Mouse (Mus musculus) testis, adult 2 months (tissue): ENCODE data around the gene Atp13a2. TPM values are rescaled to one million over a fixed set of nuclear protein-coding genes. Genes with fewer than 3 reads are reported as not detected.

Experiments used
- H3K27ac ChIP-seq: fragments of 200-500 bp; 2 replicates; pipeline ENCODE4 v1.5.1; 2012; ENCODE audit warnings: low read depth, low read length; ENCODE audit not compliant: control insufficient read depth, insufficient read depth
- H3K27me3 ChIP-seq: fragments of 200-500 bp; 2 replicates; pipeline ENCODE4 v1.6.1; 2012; ENCODE audit warnings: mild to moderate bottlenecking, low read length, moderate library complexity; ENCODE audit not compliant: control insufficient read depth, insufficient read depth
- H3K36me3 ChIP-seq: fragments of 200-500 bp; 2 replicates; pipeline ENCODE4 v1.6.1; 2012; ENCODE audit warnings: mild to moderate bottlenecking, low read length; ENCODE audit not compliant: control insufficient read depth, insufficient read depth
- H3K4me1 ChIP-seq: fragments of 200-500 bp; 2 replicates; pipeline ENCODE4 v1.6.1; 2012; ENCODE audit warnings: low read length; ENCODE audit not compliant: control insufficient read depth, insufficient read depth
- H3K4me3 ChIP-seq: fragments of 200-500 bp; 2 replicates; pipeline ENCODE4 v1.5.1; 2012; ENCODE audit warnings: low read depth, mild to moderate bottlenecking, low read length, moderate library complexity, mixed read lengths; ENCODE audit not compliant: control insufficient read depth
- CTCF ChIP-seq: fragments of 200-500 bp; IDR thresholded peaks from 2 replicates; pipeline ENCODE4 v1.5.1; 2012; ENCODE audit warnings: low read depth, mild to moderate bottlenecking, inconsistent platforms, low read length, moderate library complexity; ENCODE audit not compliant: control insufficient read depth, insufficient read depth, insufficient replicate concordance
- POLR2A ChIP-seq: fragments of 200-500 bp; IDR thresholded peaks from 2 replicates; pipeline ENCODE4 v1.6.1; 2012; ENCODE audit warnings: low read depth, mild to moderate bottlenecking, inconsistent platforms, low read length, moderate library complexity; ENCODE audit not compliant: control insufficient read depth
- polyA plus RNA-seq: library from polyadenylated mRNA; depleted of rRNA; stranded (reverse); fragments of >200 nt; gene quantifications from 2 replicates; pipeline ENCODE4 v1.2.3, GENCODE M21; 2012; rRNA removed

Atp13a2 gene
- polyA plus RNA-seq, 1 experiment = 41.6 TPM

- Histone ChIP-seq H3K27me3 (no peaks in the 10 kb centered on the region), H3K36me3 (no peaks in the 10 kb centered on the region), H3K4me1 (peaks cover 13% of the 10 kb centered on the region), H3K27ac (no peak overlapping the region), H3K4me3 (no peak overlapping the region)
- TF ChIP-seq CTCF = peak; percentile 57; the same call in 1 of the 2 replicates
- TF ChIP-seq POLR2A = no peak
Observed at GRCm38 (mm10) chr4:141044816-141045215, 58.1 kb downstream of the Atp13a2 start.

- H3K4me1 ChIP-seq = peaks cover 3% of the 10 kb centered on the region
- no peaks in the 10 kb centered on the region for H3K27me3 ChIP-seq
- no peak for TF ChIP-seq CTCF
- no peak for TF ChIP-seq POLR2A
- no peak overlapping the region for H3K27ac ChIP-seq
- no peaks in the 10 kb centered on the region for H3K36me3 ChIP-seq
- peak overlapping the region; percentile 64 for H3K4me3 ChIP-seq
Observed at GRCm38 (mm10) chr4:141048810-141049475, 62.3 kb downstream of the Atp13a2 start.

GRCm38 (mm10) chr4:141049476-141049835 is 62.8 kb downstream of the Atp13a2 start:
- H3K27ac ChIP-seq = no peak overlapping the region
- peaks cover 3% of the 10 kb centered on the region for H3K4me1 ChIP-seq
- no peaks in the 10 kb centered on the region for H3K36me3 ChIP-seq
- peak overlapping the region; percentile 64 for H3K4me3 ChIP-seq
- TF ChIP-seq CTCF = no peak
- no peak for TF ChIP-seq POLR2A
- H3K27me3 ChIP-seq = no peaks in the 10 kb centered on the region

GRCm38 (mm10) chr4:141052442-141052841 is 65.8 kb downstream of the Atp13a2 start:
- Histone ChIP-seq H3K4me3 (no peak overlapping the region), H3K36me3 (no peaks in the 10 kb centered on the region), H3K4me1 (peaks cover 3% of the 10 kb centered on the region), H3K27me3 (no peaks in the 10 kb centered on the region), H3K27ac (no peak overlapping the region)
- TF ChIP-seq CTCF (no peak), POLR2A (no peak)

GRCm38 (mm10) chr4:141053138-141053537 is 66.5 kb downstream of the Atp13a2 start:
- H3K4me3 ChIP-seq = no peak overlapping the region
- H3K4me1 ChIP-seq = peaks cover 3% of the 10 kb centered on the region
- TF ChIP-seq CTCF (no peak), POLR2A (no peak)
- no peaks in the 10 kb centered on the region for H3K27me3 ChIP-seq
- no peak overlapping the region for H3K27ac ChIP-seq
- no peaks in the 10 kb centered on the region for H3K36me3 ChIP-seq

GRCm38 (mm10) chr4:141053568-141054161 is 67.0 kb downstream of the Atp13a2 start:
- no peak overlapping the region for H3K27ac ChIP-seq
- H3K27me3 ChIP-seq = no peaks in the 10 kb centered on the region
- peaks cover 3% of the 10 kb centered on the region for H3K4me1 ChIP-seq
- no peak for TF ChIP-seq CTCF
- no peak for TF ChIP-seq POLR2A
- H3K36me3 ChIP-seq = no peaks in the 10 kb centered on the region
- H3K4me3 ChIP-seq = no peak overlapping the region

Other genes starting within 250 kb of the Atp13a2 start
- gene Padi6, start 244.2 kb upstream of the Atp13a2 start, polyA plus RNA-seq = 11.0 and 11.8 TPM in 2 replicates
- 0.61 and 0.87 TPM in 2 replicates for gene Padi4, start 212.6 kb upstream of the Atp13a2 start, polyA plus RNA-seq
- 1.7 TPM in 2 replicates for gene Padi3, start 176.2 kb upstream of the Atp13a2 start, polyA plus RNA-seq
- gene Padi1, start 141.1 kb upstream of the Atp13a2 start, polyA plus RNA-seq = 0.47 and 0.58 TPM in 2 replicates
- 1.8 and 1.9 TPM in 2 replicates for gene Padi2, start 80.5 kb upstream of the Atp13a2 start, polyA plus RNA-seq
- 97.1 and 102 TPM in 2 replicates for gene Sdhb, start 25.7 kb upstream of the Atp13a2 start, polyA plus RNA-seq
- 2.3 and 4.7 TPM in 2 replicates for gene Mfap2, start 23.5 kb downstream of the Atp13a2 start, polyA plus RNA-seq
- gene Crocc, start 73.7 kb downstream of the Atp13a2 start, polyA plus RNA-seq = 12.5 and 15.8 TPM in 2 replicates
- gene Necap2, start 91.5 kb downstream of the Atp13a2 start, polyA plus RNA-seq = 27.3 and 30.1 TPM in 2 replicates
- 518 and 561 TPM in 2 replicates for gene Spata21, start 101.5 kb downstream of the Atp13a2 start, polyA plus RNA-seq
- 8.2 and 8.6 TPM in 2 replicates for gene Szrd1, start 152.9 kb downstream of the Atp13a2 start, polyA plus RNA-seq
- gene Fbxo42, start 161.0 kb downstream of the Atp13a2 start, polyA plus RNA-seq = 10.7 and 11.0 TPM in 2 replicates
- gene Rsg1, start 227.1 kb downstream of the Atp13a2 start, polyA plus RNA-seq = 2.3 and 2.9 TPM in 2 replicates